Mouse (Mus musculus): ENCODE data around the gene Lbx2. TPM values are rescaled to one million over a fixed set of nuclear protein-coding genes. Genes with fewer than 3 reads are reported as not detected.

Gene Lbx2
- total RNA-seq, 2 experiments from 2014 or later: 0.86 TPM; not detected in 1

DNA sequence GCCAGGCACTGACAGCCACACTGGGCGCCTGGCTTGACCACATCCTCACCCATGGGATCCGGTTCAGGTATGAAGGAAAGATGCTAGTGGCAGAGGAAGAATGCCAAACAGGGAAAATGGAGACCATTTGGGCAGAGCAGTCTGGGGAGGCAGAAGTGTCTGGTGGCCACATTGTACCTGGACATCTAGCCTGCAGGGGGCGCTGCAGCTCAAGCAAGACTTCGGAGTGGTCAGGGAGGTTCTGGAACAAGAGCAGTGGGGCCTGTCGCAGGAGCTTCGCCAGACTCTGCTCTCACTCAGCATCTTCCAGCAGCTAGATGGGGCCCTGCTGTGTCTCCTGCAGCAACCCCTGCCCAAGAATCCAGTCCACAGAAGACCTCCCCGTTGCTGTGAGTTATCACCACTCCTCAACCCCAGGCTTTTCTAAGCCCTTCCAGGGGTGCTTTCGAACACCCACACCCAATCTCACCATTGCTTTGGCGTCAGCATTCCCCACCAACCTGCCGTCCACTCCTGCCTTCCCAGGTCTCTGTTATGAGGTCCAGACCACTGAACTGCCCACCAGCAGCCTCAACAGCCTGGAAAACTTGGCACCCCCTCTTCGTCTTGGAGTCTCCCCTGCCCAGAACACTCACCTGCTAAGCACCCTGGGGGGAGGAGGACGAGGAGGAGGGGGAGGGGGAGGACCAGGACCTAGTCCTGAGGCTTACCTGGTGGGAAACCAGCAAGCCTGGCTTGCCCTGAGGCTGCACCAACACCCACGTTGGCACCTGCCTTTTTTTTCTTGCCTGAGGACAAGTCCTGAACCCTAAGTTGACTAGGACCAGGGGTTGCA is 21.6 kb downstream of the Lbx2 start:
- TF ChIP-seq CTCF (conservative IDR thresholded peaks at IDR 0.05): peak; percentile 85
- Histone ChIP-seq H3K4me3 (peak overlapping the region; percentile 94; the same call in 1 of the 2 replicates), H3K27ac (peak overlapping the region; percentile 98)
- DNase-seq (ENCODE audit: low spot score in 2 of 2): peak in 1 of 2 experiments; percentile 75

GRCm38 (mm10) chr6:83108762-83109668 is 22.8 kb downstream of the Lbx2 start, which contains the start of gene Mrpl53:
Gene Mrpl53, plus strand, starts transcription at chr6:83109040.
- peak within 1 kb of the TSS; percentile 98 for H3K27ac ChIP-seq
- TF ChIP-seq CTCF (conservative IDR thresholded peaks at IDR 0.05): no peak
- DNase-seq (ENCODE audit: low spot score in 2 of 2): peak; percentile 73 to 81
- peak within 1 kb of the TSS; percentile 94 for H3K4me3 ChIP-seq

DNA sequence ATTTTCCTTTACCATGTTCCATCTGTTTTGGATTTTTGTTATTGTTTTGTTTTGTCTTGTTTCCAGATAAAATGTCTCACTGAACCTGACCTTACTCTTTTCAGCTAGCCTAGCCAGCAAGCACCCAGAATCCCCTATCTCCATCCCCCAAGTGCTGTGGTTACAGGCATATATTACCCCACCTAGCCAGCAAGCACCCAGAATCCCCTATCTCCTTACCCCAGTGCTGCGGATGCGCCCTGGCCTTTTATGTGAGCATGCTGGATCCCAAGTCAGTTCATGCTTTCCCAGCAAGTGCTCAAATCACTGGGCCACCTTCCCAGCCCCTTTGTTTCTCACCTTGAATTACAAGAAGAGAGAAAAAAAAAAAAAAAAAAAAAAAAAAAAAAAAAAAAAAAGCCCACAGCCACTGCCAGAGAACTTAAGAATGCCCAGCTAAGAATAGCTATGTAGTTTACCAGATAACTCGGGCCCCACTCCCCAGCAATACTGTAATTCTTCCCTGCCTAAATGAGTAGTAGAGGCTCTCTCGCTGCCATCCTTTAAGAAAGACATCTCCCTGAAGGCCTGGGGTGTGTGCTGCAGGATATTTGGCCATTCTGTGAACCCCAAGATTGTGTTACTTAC is 25.5 kb downstream of the Lbx2 start:
- DNase-seq (ENCODE audit: low spot score in 2 of 2): no peak
- H3K4me3 ChIP-seq: no peak overlapping the region
- H3K27ac ChIP-seq: no peak overlapping the region
- TF ChIP-seq CTCF (conservative IDR thresholded peaks at IDR 0.05): no peak

GRCm38 (mm10) chr6:83115011-83115671 is 29.0 kb downstream of the Lbx2 start, which contains the start of gene Mogs:
Gene Mogs, plus strand, starts transcription at chr6:83115496.
- peak; percentile 92 to 94 for DNase-seq (ENCODE audit: low spot score in 2 of 2)
- Histone ChIP-seq H3K4me3 (peak within 1 kb of the TSS; percentile 88), H3K27ac (peak within 1 kb of the TSS; percentile 97)
- TF ChIP-seq CTCF (conservative IDR thresholded peaks at IDR 0.05): peak; percentile 61

GRCm38 (mm10) chr6:83115682-83116372 is 29.7 kb downstream of the Lbx2 start:
- peak overlapping the region; percentile 84 for H3K27ac ChIP-seq
- no peak for DNase-seq (ENCODE audit: low spot score in 2 of 2)
- no peak for TF ChIP-seq CTCF (conservative IDR thresholded peaks at IDR 0.05)
- H3K4me3 ChIP-seq: peak overlapping the region; percentile 88

GRCm38 (mm10) chr6:83116373-83117164 is 30.4 kb downstream of the Lbx2 start:
- peak overlapping the region; percentile 88 for H3K4me3 ChIP-seq
- no peak for TF ChIP-seq CTCF (conservative IDR thresholded peaks at IDR 0.05)
- H3K27ac ChIP-seq: peak overlapping the region; percentile 84
- DNase-seq (ENCODE audit: low spot score in 2 of 2): no peak

DNA sequence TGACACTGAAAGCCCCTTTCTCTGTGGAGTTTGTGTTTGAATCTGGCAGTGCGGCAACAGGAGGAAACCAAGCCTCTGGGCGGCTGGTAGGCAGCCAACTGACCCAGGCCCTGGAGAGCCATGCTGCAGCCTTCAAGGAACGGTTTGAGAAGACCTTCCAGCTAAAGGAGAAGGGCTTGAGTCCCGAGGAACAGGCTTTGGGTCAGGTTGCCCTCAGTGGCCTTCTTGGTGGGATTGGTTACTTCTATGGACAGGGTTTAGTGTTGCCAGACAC is 30.9 kb downstream of the Lbx2 start:
- TF ChIP-seq CTCF (conservative IDR thresholded peaks at IDR 0.05): no peak

GRCm38 (mm10) chr6:83117616-83118015 is 31.4 kb downstream of the Lbx2 start:
- Histone ChIP-seq H3K4me3 (no peak overlapping the region), H3K27ac (no peak overlapping the region)
- TF ChIP-seq CTCF (conservative IDR thresholded peaks at IDR 0.05): no peak
- DNase-seq (ENCODE audit: low spot score in 2 of 2): no peak

More for the DNA sequence above, 30.9 kb downstream of the Lbx2 start:
- no peak overlapping the region for H3K4me3 ChIP-seq
- DNase-seq (ENCODE audit: low spot score in 2 of 2): no peak
- H3K27ac ChIP-seq: no peak overlapping the region

GRCm38 (mm10) chr6:83118369-83118768 is 32.2 kb downstream of the Lbx2 start:
- no peak for DNase-seq (ENCODE audit: low spot score in 2 of 2)
- Histone ChIP-seq H3K4me3 (no peak overlapping the region), H3K27ac (no peak overlapping the region)
- TF ChIP-seq CTCF (conservative IDR thresholded peaks at IDR 0.05): no peak

DNA sequence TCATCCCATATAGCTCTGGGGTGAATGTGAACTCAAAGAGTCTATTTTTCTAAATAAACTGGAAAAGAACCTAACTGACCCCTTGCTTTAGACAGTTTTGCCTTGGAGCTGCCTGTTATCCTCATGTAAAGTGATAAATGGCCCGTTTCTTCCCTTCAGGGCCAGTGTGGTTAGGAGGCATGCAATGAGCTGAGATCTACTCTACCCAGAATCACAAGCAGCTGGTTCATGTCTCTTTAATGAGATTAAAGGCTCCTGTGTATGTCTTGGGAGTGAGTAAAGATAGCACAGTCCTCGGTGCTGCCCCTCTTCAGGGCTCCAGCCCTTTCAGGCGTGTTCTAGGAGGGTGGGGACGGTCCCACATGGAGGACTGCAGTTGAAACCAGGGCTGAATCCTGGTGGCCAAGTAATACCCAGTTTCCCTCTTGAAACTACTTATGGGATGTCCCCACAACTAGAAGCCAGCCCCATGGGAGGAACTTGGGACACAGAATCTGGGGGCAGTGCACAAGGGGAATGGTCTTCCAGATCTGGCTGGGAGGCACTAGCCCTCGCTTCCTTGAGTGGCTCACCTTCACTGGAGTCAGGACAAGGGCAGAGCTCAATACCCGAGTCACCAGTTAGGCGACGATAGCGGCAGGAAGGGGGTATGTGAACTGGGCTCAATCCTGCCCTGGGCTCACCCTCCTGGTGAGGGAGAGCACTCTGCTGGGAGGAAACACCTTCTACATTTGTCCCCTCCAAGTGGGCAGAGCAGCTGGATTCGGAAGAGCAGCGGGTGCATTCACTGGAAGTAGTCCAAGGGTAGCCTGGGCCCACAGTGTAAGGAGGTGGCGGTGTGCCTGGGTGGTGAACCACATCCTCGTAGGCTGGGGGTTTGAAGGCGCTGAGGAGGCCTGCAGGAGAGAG is 32.9 kb downstream of the Lbx2 start:
- no peak for DNase-seq (ENCODE audit: low spot score in 2 of 2)
- Histone ChIP-seq H3K4me3 (no peak overlapping the region), H3K27ac (no peak overlapping the region)
- TF ChIP-seq CTCF (conservative IDR thresholded peaks at IDR 0.05): no peak
